Mouse (Mus musculus) myocyte (in vitro differentiated cells): Measurements from ENCODE around the gene Fchsd2. TPM values are rescaled to one million over a fixed set of nuclear protein-coding genes. Genes with fewer than 3 reads are reported as not detected.

ENCODE experiments used
- H3K27me3 ChIP-seq: one replicate; pipeline ENCODE4 v1.6.1; 2011; ENCODE audit not compliant: control insufficient read depth, insufficient read depth, insufficient read length
- H3K36me3 ChIP-seq: one replicate; pipeline ENCODE4 v1.6.1; 2011; ENCODE audit not compliant: control insufficient read depth, insufficient read depth
- H3K4me2 ChIP-seq: one replicate; pipeline ENCODE4 v1.6.1; 2011; ENCODE audit warnings: low read depth, control low read depth
- H3K4me3 ChIP-seq: one replicate; pipeline ENCODE4 v1.5.1; 2011; ENCODE audit warnings: mild to moderate bottlenecking, control low read depth, moderate library complexity
- H3K79me2 ChIP-seq: one replicate; pipeline ENCODE4 v1.6.1; 2011; ENCODE audit not compliant: control insufficient read depth, insufficient read depth
- H3ac ChIP-seq: one replicate; pipeline ENCODE4 v1.6.1; 2011; ENCODE audit not compliant: control insufficient read depth, insufficient read length
- CEBPB ChIP-seq: IDR thresholded peaks from 2 replicates; pipeline ENCODE4 v1.6.1; 2011; ENCODE audit warnings: mild to moderate bottlenecking, moderate library complexity; ENCODE audit not compliant: poor library complexity, insufficient read depth, severe bottlenecking
- E2F4 ChIP-seq: IDR thresholded peaks from one replicate; pipeline ENCODE4 v1.6.1; 2011; ENCODE audit warnings: mild to moderate bottlenecking, control low read depth, moderate library complexity; ENCODE audit not compliant: insufficient read depth
- MAX ChIP-seq: IDR thresholded peaks from one replicate; pipeline ENCODE4 v1.6.1; 2011; ENCODE audit warnings: low read depth, mild to moderate bottlenecking, control low read depth
- MYOD1 ChIP-seq, 3 experiments: IDR thresholded peaks; one replicate each; pipeline ENCODE4 v1.6.1; 2011; ENCODE audit warnings: control low read depth in 2 of 3, low read depth in 2 of 3, mild to moderate bottlenecking in 2 of 3, moderate library complexity in 1 of 3; ENCODE audit not compliant: insufficient read length in 2 of 3, control insufficient read depth in 1 of 3
- MYOG ChIP-seq, 3 experiments: IDR thresholded peaks; one replicate each; pipeline ENCODE4 v1.6.1; 2011; ENCODE audit warnings: control low read depth in 2 of 3, low read depth in 2 of 3, mild to moderate bottlenecking in 2 of 3; ENCODE audit not compliant: insufficient read length in 2 of 3, control insufficient read depth in 1 of 3, insufficient read depth in 1 of 3
- POLR2A ChIP-seq: IDR thresholded peaks from one replicate; pipeline ENCODE4 v1.6.1; 2011; ENCODE audit warnings: low read depth, mild to moderate bottlenecking, control low read depth, moderate library complexity; ENCODE audit not compliant: insufficient read length
- POLR2AphosphoS2 ChIP-seq: IDR thresholded peaks from one replicate; pipeline ENCODE4 v1.6.1; 2011; ENCODE audit warnings: low read depth, control low read depth; ENCODE audit not compliant: insufficient read length
- REST ChIP-seq: IDR thresholded peaks from one replicate; pipeline ENCODE4 v1.6.1; 2011; ENCODE audit warnings: mild to moderate bottlenecking, control low read depth, moderate library complexity; ENCODE audit not compliant: insufficient read depth, insufficient read length
- SRF ChIP-seq: IDR thresholded peaks from one replicate; pipeline ENCODE4 v1.6.1; 2011; ENCODE audit warnings: low read depth; ENCODE audit not compliant: control insufficient read depth, insufficient read length
- TCF12 ChIP-seq: IDR thresholded peaks from one replicate; pipeline ENCODE4 v1.6.1; 2011; ENCODE audit warnings: mild to moderate bottlenecking, control low read depth; ENCODE audit not compliant: poor library complexity, insufficient read depth, severe bottlenecking
- TCF3 ChIP-seq: IDR thresholded peaks from one replicate; pipeline ENCODE4 v1.6.1; 2011; ENCODE audit warnings: low read depth, control low read depth; ENCODE audit not compliant: insufficient read length
- USF1 ChIP-seq: IDR thresholded peaks from one replicate; pipeline ENCODE4 v1.6.1; 2011; ENCODE audit warnings: low read depth, mild to moderate bottlenecking, control low read depth, moderate library complexity
- polyA plus RNA-seq: library from polyadenylated mRNA; unstranded; fragments of >200 nt; fragmentation: generic; extraction: Trizol; gene quantifications from one replicate; pipeline ENCODE4 v1.2.1, GENCODE M21; 2012; ENCODE audit warnings: missing spikeins

Gene Fchsd2
- polyA plus RNA-seq, 1 experiment = 5.7 TPM

DNA sequence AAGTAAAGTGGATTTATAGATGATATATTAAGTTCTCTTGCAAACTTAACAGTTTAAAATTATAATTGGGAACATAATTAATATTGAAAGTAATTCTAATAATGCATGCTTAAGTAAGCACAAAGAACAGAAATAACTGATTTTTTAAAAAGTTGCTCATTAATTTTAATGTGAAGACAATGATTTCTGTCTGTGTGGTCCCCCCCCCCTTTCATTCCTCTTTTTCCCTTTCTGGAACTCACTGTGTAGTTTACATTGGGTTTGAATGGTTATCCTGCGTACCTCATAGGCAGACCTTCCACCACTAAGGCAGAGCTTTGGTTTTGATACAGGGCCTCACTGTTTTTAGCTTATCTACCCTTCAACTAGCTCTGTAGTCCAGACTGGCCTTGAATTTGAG, 70.1 kb downstream of the Fchsd2 start:
- Histone ChIP-seq H3K27me3 (no peaks in the 10 kb centered on the region), H3K79me2 (no peaks in the 10 kb centered on the region), H3K36me3 (no peaks in the 10 kb centered on the region), H3K4me3 (no peak overlapping the region), H3K4me2 (no peak overlapping the region), H3ac (no peak overlapping the region)
- no peak for TF ChIP-seq SRF
- TF ChIP-seq REST = no peak
- TF ChIP-seq MYOG (IDR thresholded peaks at IDR 0.05; ENCODE audit: control insufficient read depth in 1 of 3, insufficient read depth in 1 of 3, insufficient read length in 2 of 3, low read depth in 2 of 3) = no peak
- no peak for TF ChIP-seq MYOD1 (IDR thresholded peaks at IDR 0.05; ENCODE audit: control insufficient read depth in 1 of 3, insufficient read length in 2 of 3, low read depth in 2 of 3)
- TF ChIP-seq USF1 = no peak
- no peak for TF ChIP-seq POLR2A
- no peak for TF ChIP-seq MAX
- TF ChIP-seq TCF12 = no peak
- TF ChIP-seq POLR2AphosphoS2 = no peak
- no peak for TF ChIP-seq E2F4
- no peak for TF ChIP-seq CEBPB
- no peak for TF ChIP-seq TCF3

DNA sequence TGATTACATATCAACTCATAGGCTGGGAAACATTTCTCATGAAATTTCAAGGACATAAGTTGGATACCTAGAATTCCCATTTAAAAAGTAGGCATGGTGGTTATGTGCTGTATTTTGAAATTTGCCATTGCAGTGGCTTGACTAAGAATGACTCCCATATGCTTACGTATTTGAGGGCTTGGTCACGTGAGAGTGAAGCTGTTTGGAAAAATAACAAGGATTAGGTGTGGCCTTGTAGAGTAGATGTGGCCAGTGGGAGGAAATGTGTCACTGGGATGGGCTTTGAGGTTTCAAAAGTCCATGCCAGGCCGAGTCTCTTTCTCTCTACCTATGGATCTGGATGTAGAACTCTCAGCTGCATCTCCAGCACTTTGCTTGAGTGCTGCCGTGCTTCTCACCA, 71.2 kb downstream of the Fchsd2 start:
- H3ac ChIP-seq = no peak overlapping the region
- no peak overlapping the region for H3K4me3 ChIP-seq

DNA sequence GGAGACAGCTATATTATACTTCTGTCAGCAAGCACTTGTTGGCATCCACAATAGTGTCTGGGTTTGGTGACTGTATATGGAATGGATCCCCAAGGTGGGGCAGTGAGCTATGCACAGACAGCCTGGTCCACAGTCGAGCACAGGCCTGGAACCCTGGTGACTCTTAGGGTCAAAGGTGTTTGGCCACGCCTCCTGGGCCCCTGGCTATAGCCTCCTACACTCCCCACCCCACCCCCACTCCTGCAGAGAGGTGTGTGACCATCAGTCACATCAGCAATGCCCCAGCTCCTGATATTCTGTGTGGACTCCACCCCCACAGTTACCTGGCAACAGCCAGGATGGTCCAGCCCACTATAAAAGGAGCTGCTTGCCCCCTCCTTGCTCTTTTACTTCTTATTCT, 73.9 kb downstream of the Fchsd2 start:
- TF ChIP-seq MYOD1 (IDR thresholded peaks at IDR 0.05; ENCODE audit: control insufficient read depth in 1 of 3, insufficient read length in 2 of 3, low read depth in 2 of 3) (no peak), MAX (no peak), POLR2AphosphoS2 (no peak), TCF3 (no peak), SRF (no peak), REST (no peak), MYOG (IDR thresholded peaks at IDR 0.05; ENCODE audit: control insufficient read depth in 1 of 3, insufficient read depth in 1 of 3, insufficient read length in 2 of 3, low read depth in 2 of 3) (no peak), E2F4 (no peak), CEBPB (no peak), TCF12 (no peak), USF1 (no peak), POLR2A (no peak)
- no peak overlapping the region for H3K4me3 ChIP-seq
- no peaks in the 10 kb centered on the region for H3K36me3 ChIP-seq
- H3K79me2 ChIP-seq = no peaks in the 10 kb centered on the region
- no peak overlapping the region for H3K4me2 ChIP-seq
- H3ac ChIP-seq = no peak overlapping the region
- H3K27me3 ChIP-seq = no peaks in the 10 kb centered on the region

More for the DNA sequence above, 71.2 kb downstream of the Fchsd2 start:
- Histone ChIP-seq H3K36me3 (no peaks in the 10 kb centered on the region), H3K27me3 (no peaks in the 10 kb centered on the region), H3K4me2 (no peak overlapping the region), H3K79me2 (no peaks in the 10 kb centered on the region)
- no peak for TF ChIP-seq TCF12
- TF ChIP-seq MYOG (IDR thresholded peaks at IDR 0.05; ENCODE audit: control insufficient read depth in 1 of 3, insufficient read depth in 1 of 3, insufficient read length in 2 of 3, low read depth in 2 of 3) = no peak
- peak; percentile 39 for TF ChIP-seq USF1

DNA sequence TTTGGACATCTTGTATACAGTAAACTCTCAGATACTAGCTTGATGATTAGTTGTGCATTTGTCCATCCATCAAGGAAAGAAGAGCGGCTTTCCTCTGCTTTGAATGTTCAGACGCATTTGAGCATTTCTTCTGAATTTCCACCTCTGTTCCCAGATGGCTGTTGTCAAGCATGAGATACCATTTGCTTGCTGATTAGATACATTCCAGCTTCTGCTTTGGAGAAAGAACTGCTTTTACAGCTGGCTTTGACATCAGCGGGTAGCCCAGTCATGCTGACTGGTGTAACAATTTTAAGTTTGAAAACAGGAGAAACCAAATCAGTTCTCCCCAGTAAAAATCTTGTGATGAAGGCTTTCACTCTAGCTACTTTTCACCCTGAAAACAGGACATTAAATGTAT, 77.8 kb downstream of the Fchsd2 start:
- TF ChIP-seq MYOD1 (IDR thresholded peaks at IDR 0.05; ENCODE audit: control insufficient read depth in 1 of 3, insufficient read length in 2 of 3, low read depth in 2 of 3) (no peak), POLR2A (no peak), REST (no peak), E2F4 (no peak), TCF3 (no peak), MAX (no peak), TCF12 (no peak), SRF (no peak), MYOG (IDR thresholded peaks at IDR 0.05; ENCODE audit: control insufficient read depth in 1 of 3, insufficient read depth in 1 of 3, insufficient read length in 2 of 3, low read depth in 2 of 3) (no peak), POLR2AphosphoS2 (no peak), USF1 (no peak), CEBPB (no peak)
- Histone ChIP-seq H3K4me2 (no peak overlapping the region), H3K27me3 (no peaks in the 10 kb centered on the region)

DNA sequence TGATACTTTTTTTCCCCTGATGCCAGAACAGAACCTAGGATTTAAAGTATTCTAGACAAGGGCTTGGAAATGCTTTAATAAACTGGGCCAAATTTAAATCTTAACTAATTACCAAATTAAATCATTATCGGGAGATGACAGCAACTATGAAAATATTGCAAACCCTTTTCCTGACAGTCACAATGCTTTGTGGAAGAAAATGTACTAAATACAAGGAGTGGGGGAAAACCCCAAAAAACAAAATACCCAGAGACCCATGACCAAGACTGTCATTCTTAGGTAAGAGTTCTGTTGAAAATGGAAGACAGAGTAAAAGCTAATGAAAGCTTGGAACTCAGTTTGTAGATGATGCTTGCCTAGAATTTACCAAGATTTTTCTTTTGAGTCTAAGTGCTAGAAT, 78.3 kb downstream of the Fchsd2 start:
- H3K27me3 ChIP-seq = no peaks in the 10 kb centered on the region
- H3K36me3 ChIP-seq = no peaks in the 10 kb centered on the region
- H3K79me2 ChIP-seq = no peaks in the 10 kb centered on the region
- no peak overlapping the region for H3K4me2 ChIP-seq
- no peak overlapping the region for H3K4me3 ChIP-seq
- H3ac ChIP-seq = no peak overlapping the region
- TF ChIP-seq POLR2AphosphoS2 (no peak), MAX (no peak), USF1 (no peak), MYOD1 (IDR thresholded peaks at IDR 0.05; ENCODE audit: control insufficient read depth in 1 of 3, insufficient read length in 2 of 3, low read depth in 2 of 3) (no peak), TCF12 (no peak), POLR2A (no peak), SRF (no peak), TCF3 (no peak), MYOG (IDR thresholded peaks at IDR 0.05; ENCODE audit: control insufficient read depth in 1 of 3, insufficient read depth in 1 of 3, insufficient read length in 2 of 3, low read depth in 2 of 3) (no peak), CEBPB (no peak), REST (no peak), E2F4 (no peak)

More for the DNA sequence above, 77.8 kb downstream of the Fchsd2 start:
- Histone ChIP-seq H3K4me3 (no peak overlapping the region), H3ac (no peak overlapping the region), H3K79me2 (no peaks in the 10 kb centered on the region), H3K36me3 (no peaks in the 10 kb centered on the region)
